Mouse (Mus musculus) forebrain, embryonic 13.5 days (tissue): Measurements from ENCODE around the gene Syne1. TPM values are rescaled to one million over a fixed set of nuclear protein-coding genes. Genes with fewer than 3 reads are reported as not detected.

Source experiments
- ATAC-seq: fragments of 200-750 bp; cut with Nextera tagmentation; 2 replicates; pipeline ENCODE4 v1.8.0; 2017
- H3K27ac ChIP-seq: fragments of 300-500 bp; sonication (generic); 2 replicates; pipeline ENCODE4 v1.5.1; 2015; ENCODE audit warnings: inconsistent platforms, mild to moderate bottlenecking, moderate library complexity
- H3K27me3 ChIP-seq: fragments of 300-500 bp; sonication (generic); 2 replicates; pipeline ENCODE4 v1.6.1; 2015; ENCODE audit warnings: mild to moderate bottlenecking, inconsistent platforms
- H3K36me3 ChIP-seq: fragments of 300-500 bp; sonication (generic); 2 replicates; pipeline ENCODE4 v1.6.1; 2015; ENCODE audit warnings: mild to moderate bottlenecking, inconsistent platforms; ENCODE audit not compliant: poor library complexity, severe bottlenecking
- H3K4me1 ChIP-seq: fragments of 300-500 bp; sonication (generic); 2 replicates; pipeline ENCODE4 v1.6.1; 2015; ENCODE audit warnings: inconsistent platforms
- H3K4me2 ChIP-seq: fragments of 300-500 bp; sonication (generic); 2 replicates; pipeline ENCODE4 v1.6.1; 2015; ENCODE audit warnings: inconsistent platforms, mild to moderate bottlenecking, moderate library complexity
- H3K4me3 ChIP-seq: fragments of 300-500 bp; sonication (generic); 2 replicates; pipeline ENCODE4 v1.5.1; 2015; ENCODE audit warnings: mild to moderate bottlenecking, inconsistent platforms
- H3K9ac ChIP-seq: fragments of 300-500 bp; sonication (generic); 2 replicates; pipeline ENCODE4 v1.6.1; 2015; ENCODE audit warnings: mild to moderate bottlenecking, inconsistent platforms
- H3K9me3 ChIP-seq: fragments of 300-500 bp; sonication (generic); replicated peaks from 2 replicates; pipeline ENCODE4 v1.6.1; 2016; ENCODE audit warnings: inconsistent platforms
- WGBS: fragments of 180-500 bp; shearing (Covaris S2); methylation state at CpG from one replicate; pipeline ENCODE4 v1.1.7; 2015; 5-methylcytosine and 5-hydroxymethylcytosine counted together
- polyA plus RNA-seq: library from polyadenylated mRNA; unstranded; fragments of >200 nt; fragmentation: Nextera tagmentation; extraction: Ambion mirVana; gene quantifications from 2 replicates; pipeline ENCODE4 v1.2.1, GENCODE M21; 2015

Syne1 gene
- polyA plus RNA-seq, 1 experiment from 2014 or later, result 2.4 TPM

DNA sequence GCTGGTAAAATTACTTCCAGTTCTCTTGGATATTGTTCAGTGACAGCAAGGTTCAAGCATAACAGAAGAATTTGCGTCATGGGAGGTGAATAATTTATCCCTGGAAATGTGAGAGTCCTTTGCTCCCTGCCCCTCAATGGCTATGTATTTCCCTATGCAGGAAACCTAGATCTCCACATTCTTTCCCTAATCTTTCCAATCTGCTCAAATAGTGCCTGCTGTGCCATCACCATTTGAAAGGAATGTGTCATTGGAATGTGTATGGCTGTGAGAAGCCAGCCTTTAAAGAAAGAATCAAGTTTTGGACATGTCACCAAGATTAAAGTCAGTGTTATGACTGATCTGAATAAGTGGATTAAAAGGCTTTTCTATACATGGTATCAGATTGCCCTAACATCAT lies 335.3 kb downstream of the Syne1 start:
- Histone ChIP-seq H3K4me1 (no peaks in the 10 kb centered on the region), H3K4me2 (no peak overlapping the region), H3K36me3 (no peaks in the 10 kb centered on the region), H3K27me3 (no peaks in the 10 kb centered on the region), H3K4me3 (no peak overlapping the region), H3K27ac (no peak overlapping the region), H3K9ac (no peak overlapping the region), H3K9me3 (no peaks in the 10 kb centered on the region)
- WGBS, result 34% methylated on average over 1 of the region's 1 CpGs
- no peak for ATAC-seq

DNA sequence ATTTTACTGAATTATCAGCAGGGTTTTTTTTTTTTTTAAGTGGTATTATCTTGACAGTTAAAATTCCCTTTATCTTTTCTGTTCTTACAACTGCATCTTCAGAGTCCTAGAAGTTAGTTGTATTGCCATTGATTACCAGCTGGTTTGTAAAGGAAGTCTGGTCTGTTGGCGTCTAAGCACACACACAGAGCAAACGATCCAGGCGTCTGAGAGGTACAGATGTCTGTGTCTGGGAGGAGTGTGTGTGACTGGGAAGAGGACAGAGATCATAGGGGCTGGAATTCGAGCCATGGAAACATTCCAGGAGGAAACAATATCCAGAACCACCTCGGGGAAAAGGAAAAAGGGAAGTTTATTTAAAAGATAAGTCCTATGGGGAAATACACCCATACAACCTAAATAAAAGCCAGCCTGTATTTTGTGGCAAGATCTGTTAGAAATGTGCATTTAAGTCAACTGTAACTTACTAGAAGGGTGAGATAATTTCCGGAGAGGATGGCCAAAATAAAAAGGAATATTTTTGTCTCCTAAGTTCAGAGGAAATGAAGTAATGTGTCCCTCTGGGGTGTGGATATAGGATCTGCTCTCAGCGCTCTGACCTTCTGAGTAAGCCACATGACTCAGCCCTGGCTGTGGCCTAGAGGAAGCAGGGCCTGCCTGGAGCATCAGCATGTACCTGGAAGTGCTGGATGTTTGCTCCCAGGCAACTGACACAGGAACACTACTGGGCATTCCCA lies 343.2 kb downstream of the Syne1 start:
- Histone ChIP-seq H3K4me3 (no peak overlapping the region), H3K27ac (no peak overlapping the region), H3K9ac (no peak overlapping the region), H3K27me3 (no peaks in the 10 kb centered on the region), H3K36me3 (no peaks in the 10 kb centered on the region), H3K4me1 (no peaks in the 10 kb centered on the region), H3K9me3 (no peaks in the 10 kb centered on the region), H3K4me2 (no peak overlapping the region)
- no peak for ATAC-seq
- 55% methylated on average over 7 of the region's 7 CpGs for WGBS

DNA sequence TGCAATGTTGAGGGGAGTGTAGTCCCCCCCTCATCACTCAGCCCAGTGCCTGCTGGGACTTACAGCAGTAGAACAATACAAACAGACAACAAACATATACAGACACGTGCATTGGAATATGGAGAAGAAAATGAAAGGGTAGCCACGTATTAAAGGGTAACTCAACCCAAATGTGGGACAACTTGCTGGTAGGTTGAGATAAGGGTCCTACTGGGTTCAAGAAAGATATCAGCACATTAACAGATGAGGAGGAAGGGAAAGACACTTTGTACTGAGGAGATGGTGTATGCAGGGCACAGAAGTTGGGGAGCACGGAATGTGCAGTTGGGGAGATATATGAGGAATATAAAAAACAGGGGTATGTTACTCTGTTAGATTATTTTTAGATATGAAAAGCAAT lies 345.3 kb downstream of the Syne1 start:
- H3K27ac ChIP-seq, result no peak overlapping the region
- no peaks in the 10 kb centered on the region for H3K9me3 ChIP-seq
- no peak overlapping the region for H3K9ac ChIP-seq
- no peak overlapping the region for H3K4me3 ChIP-seq
- H3K36me3 ChIP-seq, result no peaks in the 10 kb centered on the region
- 86% methylated on average over 3 of the region's 3 CpGs for WGBS
- no peak overlapping the region for H3K4me2 ChIP-seq
- ATAC-seq, result no peak
- H3K27me3 ChIP-seq, result no peaks in the 10 kb centered on the region
- H3K4me1 ChIP-seq, result no peaks in the 10 kb centered on the region

DNA sequence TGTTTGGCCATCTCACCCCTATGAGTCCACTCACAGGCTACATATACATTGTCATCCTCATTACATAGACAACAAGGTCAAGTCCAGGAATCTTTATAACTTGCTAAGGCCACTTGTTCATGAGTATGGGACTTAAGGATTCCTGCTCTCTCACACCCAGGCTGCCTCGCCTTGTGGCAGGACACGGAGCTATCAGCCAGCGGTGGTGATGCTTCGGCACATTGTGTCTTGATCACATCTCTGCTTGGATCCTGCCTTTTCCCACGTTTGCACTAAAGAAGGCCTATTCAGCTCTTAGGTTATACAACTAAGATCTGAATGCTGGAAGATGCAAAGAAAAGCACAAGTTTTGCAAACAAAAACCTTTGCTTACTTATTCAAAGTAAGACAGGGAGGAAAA lies 345.7 kb downstream of the Syne1 start:
- Histone ChIP-seq H3K36me3 (no peaks in the 10 kb centered on the region), H3K27ac (no peak overlapping the region), H3K9me3 (no peaks in the 10 kb centered on the region), H3K4me2 (no peak overlapping the region), H3K27me3 (no peaks in the 10 kb centered on the region), H3K4me3 (no peak overlapping the region), H3K9ac (no peak overlapping the region), H3K4me1 (no peaks in the 10 kb centered on the region)
- ATAC-seq, result no peak
- 79% methylated on average over 5 of the region's 5 CpGs for WGBS

DNA sequence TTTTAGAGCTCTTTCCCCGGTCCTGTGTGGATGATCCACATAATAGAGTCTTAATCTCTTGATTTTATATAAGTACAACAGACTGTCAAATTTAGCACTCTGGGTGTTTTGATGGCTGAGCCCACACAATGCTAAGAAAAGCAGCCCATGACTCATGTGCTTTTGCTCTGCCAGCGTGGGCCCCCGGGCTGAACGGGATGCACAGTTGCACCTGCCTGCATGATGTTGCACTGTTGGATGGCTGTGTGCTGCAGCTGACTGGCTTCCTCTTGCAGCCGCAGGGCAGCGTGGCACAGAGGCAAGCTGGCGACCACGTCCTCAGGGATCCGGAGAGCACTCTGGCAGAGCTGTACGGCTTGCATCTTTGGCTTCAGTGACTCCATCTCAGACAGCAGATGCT lies 347.4 kb downstream of the Syne1 start:
- ATAC-seq, result peak; percentile 41; the same call in 1 of the 2 replicates
- WGBS, result 77% methylated on average over 10 of the region's 10 CpGs
- Histone ChIP-seq H3K9me3 (no peaks in the 10 kb centered on the region), H3K4me1 (no peaks in the 10 kb centered on the region), H3K4me3 (no peak overlapping the region), H3K4me2 (no peak overlapping the region), H3K9ac (no peak overlapping the region), H3K27ac (no peak overlapping the region), H3K27me3 (no peaks in the 10 kb centered on the region), H3K36me3 (no peaks in the 10 kb centered on the region)

DNA sequence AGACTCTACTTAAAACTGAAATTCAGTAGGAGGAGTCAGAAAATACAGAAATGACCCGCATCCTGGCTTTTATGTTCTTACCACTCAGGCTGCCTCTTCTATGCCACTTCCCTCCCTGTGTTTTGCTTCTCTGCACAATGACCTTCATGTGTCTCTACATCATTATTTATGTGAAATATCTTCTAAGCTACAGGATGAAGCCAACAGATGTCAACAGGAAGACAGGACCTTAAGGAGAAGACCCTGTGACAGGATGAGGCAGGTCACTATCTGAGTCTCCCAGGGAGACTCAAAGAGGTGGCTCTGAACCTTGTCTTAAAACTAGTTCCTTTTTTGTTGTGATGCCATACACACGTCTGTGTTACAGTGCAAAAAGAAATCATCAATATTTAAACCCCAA lies 353.9 kb downstream of the Syne1 start:
- Histone ChIP-seq H3K9ac (no peak overlapping the region), H3K27me3 (no peaks in the 10 kb centered on the region), H3K9me3 (no peaks in the 10 kb centered on the region), H3K27ac (no peak overlapping the region), H3K4me1 (peaks cover 6% of the 10 kb centered on the region; the same call in 1 of the 2 replicates), H3K4me3 (no peak overlapping the region), H3K36me3 (no peaks in the 10 kb centered on the region), H3K4me2 (no peak overlapping the region)
- ATAC-seq, result no peak
- WGBS, result 76% methylated on average over 2 of the region's 2 CpGs

DNA sequence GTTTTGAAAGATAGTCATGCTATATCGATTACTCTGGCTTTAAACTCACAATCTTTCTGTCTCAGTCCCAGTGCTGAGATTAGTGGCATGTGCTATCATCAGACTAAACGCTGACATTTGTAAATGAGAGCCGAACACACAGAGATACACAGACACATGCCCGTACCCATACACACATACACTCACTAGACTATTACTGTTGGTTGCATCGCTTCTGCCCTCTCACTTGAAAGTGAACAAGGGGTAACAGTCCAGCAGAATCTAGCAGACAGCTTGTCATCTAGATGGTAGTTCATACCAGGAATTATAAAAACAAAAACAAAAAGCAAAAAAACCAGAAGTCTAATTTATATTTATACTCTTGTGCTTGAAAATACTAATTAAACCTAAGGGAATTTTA lies 355.0 kb downstream of the Syne1 start:
- no peaks in the 10 kb centered on the region for H3K9me3 ChIP-seq
- no peaks in the 10 kb centered on the region for H3K27me3 ChIP-seq
- H3K4me3 ChIP-seq, result no peak overlapping the region
- no peak overlapping the region for H3K9ac ChIP-seq
- no peak for ATAC-seq
- peaks cover 6% of the 10 kb centered on the region; the same call in 1 of the 2 replicates for H3K4me1 ChIP-seq
- H3K27ac ChIP-seq, result no peak overlapping the region
- no peaks in the 10 kb centered on the region for H3K36me3 ChIP-seq
- 87% methylated on average over 5 of the region's 5 CpGs for WGBS
- H3K4me2 ChIP-seq, result no peak overlapping the region

DNA sequence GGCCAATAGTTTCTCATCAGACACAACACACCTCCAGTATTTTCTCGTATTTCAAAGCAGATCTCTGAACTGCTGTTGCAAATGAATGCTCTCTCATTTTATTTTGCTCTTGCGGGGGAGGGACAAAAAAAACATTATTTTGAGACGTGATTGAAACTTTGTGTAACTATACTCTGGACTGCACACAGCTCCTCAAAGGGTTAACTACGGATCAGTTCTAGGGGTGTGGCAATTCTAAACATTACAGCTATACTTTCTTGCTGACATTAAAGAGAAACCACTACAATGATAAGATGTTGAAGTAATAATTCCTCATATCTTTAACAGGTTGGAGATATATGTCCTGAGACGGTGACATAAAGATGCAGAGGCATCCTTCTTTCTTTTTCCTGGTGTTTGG lies 356.0 kb downstream of the Syne1 start:
- no peaks in the 10 kb centered on the region for H3K9me3 ChIP-seq
- H3K36me3 ChIP-seq, result no peaks in the 10 kb centered on the region
- no peak overlapping the region for H3K4me3 ChIP-seq
- H3K4me1 ChIP-seq, result peaks cover 6% of the 10 kb centered on the region; the same call in 1 of the 2 replicates
- no peak overlapping the region for H3K27ac ChIP-seq
- ATAC-seq, result peak; percentile 12; the same call in 1 of the 2 replicates
- no peak overlapping the region for H3K9ac ChIP-seq
- 76% methylated on average over 5 of the region's 5 CpGs for WGBS
- no peak overlapping the region for H3K4me2 ChIP-seq
- no peaks in the 10 kb centered on the region for H3K27me3 ChIP-seq

DNA sequence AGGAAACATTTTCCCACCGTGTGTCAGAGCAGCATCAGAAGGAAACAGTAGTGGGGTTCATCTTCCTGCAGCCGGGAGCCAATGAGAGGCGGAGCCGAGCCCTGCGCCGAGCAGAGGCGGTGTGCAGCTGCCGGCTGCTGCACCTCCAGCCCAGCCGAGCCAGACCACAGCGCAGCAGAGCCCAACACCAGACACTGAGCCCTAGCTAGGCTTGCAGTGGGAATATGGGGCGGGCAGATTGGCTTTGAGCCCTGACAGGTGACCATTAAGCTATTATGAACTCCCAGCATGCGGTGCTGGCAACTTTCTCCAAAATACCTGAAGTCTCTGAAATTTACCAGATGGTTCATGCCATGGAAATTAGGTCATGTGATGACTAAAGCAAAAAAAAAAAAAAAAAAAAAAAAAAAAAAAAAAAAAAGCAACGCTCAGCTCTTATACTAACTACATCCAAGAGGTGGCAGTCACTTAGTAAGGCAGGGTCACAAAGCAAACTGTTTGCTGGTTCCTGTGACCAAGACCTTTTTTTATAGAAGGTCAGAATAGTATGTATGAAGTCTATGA lies 356.5 kb downstream of the Syne1 start:
- 0% methylated on average over 13 of the region's 13 CpGs for WGBS
- Histone ChIP-seq H3K4me3 (peak overlapping the region; percentile 44), H3K9me3 (no peaks in the 10 kb centered on the region), H3K27me3 (no peaks in the 10 kb centered on the region), H3K9ac (peak overlapping the region; percentile 64), H3K27ac (peak overlapping the region; percentile 63), H3K36me3 (no peaks in the 10 kb centered on the region), H3K4me1 (peaks cover 6% of the 10 kb centered on the region; the same call in 1 of the 2 replicates), H3K4me2 (peak overlapping the region; percentile 75)
- ATAC-seq, result peak; percentile 99

DNA sequence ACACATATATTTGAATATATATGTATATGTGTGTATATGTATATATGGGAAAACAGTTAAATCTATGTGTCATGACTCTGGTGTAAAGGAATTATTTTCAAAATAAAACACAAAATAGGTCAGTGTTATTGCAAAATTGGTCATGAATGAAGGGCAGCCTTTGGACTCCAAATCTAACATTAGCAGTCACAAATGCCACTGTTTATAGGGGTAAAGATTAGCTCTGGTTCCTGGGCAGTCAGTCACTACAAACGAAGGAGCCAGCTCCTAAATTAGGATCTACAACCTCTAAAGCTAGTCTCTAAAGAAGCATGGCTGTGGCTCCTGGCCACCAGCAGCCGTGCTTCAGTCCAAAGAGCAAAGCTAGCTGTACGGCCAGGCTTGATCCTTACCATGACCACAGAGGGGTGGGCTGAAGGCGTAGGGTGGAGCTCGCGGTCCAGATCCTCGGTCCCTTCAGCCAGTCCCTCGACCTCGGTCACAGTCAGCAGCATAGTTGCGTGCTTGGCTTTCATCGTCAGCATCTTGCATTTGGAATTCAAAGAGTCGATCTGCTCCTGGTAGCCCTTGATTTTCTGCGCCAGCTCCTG lies 357.1 kb downstream of the Syne1 start:
- H3K4me2 ChIP-seq, result peak overlapping the region; percentile 75
- no peaks in the 10 kb centered on the region for H3K36me3 ChIP-seq
- WGBS, result 2% methylated on average over 13 of the region's 13 CpGs
- no peaks in the 10 kb centered on the region for H3K27me3 ChIP-seq
- no peaks in the 10 kb centered on the region for H3K9me3 ChIP-seq
- H3K4me3 ChIP-seq, result peak overlapping the region; percentile 44
- H3K4me1 ChIP-seq, result peaks cover 6% of the 10 kb centered on the region; the same call in 1 of the 2 replicates
- H3K9ac ChIP-seq, result peak overlapping the region; percentile 64
- ATAC-seq, result peak; percentile 85
- H3K27ac ChIP-seq, result peak overlapping the region; percentile 63

DNA sequence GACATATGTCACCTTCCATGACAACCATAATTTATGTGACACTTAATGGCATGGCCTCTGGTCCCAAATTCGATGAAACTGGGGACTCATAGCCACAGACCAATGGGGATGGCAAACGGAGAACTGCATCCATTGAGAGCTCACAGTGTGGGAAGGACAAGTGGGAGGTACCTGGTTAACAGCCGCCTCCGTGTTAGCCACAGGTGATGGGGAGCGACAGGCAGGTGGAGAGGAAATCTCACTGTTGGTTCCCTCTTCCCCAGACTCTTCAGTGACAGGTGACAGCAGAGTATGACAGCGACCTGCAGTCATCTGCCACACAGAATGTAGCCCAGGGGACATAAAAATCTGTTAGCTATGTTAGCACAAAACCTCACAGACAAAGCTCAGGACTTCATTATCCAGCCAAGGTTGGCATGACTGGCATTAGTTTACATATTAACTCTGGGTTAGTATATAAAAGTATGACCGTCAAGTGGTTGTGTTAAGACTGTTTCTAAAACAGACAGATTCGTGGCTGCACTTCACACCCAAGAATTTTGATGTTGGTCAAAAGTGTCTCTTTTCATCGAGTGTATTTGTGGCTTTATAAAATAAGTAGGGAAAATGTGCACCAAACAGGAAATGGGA lies 358.3 kb downstream of the Syne1 start:
- Histone ChIP-seq H3K36me3 (no peaks in the 10 kb centered on the region), H3K27me3 (no peaks in the 10 kb centered on the region)
- no peak for ATAC-seq

DNA sequence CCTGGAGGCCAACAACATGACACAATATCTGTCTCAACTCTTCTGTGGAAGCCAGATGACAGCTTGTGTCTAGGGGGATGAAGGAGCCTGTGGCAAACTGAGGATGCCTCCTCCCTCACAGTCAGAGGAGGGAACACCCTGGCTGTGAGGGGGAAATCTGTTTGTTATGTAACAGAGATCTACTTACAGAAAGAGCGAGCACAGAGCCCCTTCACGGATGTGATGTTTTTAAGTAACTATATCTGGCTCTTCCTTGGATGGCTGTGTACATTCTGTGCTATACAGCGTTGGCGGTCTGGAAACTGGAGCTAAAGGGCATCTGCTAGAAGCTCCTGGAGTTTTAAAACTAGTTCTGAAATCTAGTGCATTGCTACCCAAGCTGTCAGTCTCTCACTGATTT lies 360.5 kb downstream of the Syne1 start:
- no peak overlapping the region for H3K9ac ChIP-seq
- no peak overlapping the region for H3K4me3 ChIP-seq
- H3K27me3 ChIP-seq, result no peaks in the 10 kb centered on the region
- peaks cover 6% of the 10 kb centered on the region; the same call in 1 of the 2 replicates for H3K4me1 ChIP-seq
- no peak overlapping the region for H3K27ac ChIP-seq
- WGBS, result 85% methylated on average over 4 of the region's 4 CpGs
- no peak overlapping the region for H3K4me2 ChIP-seq
- H3K36me3 ChIP-seq, result no peaks in the 10 kb centered on the region
- no peaks in the 10 kb centered on the region for H3K9me3 ChIP-seq
- ATAC-seq, result no peak

More for the DNA sequence above, 358.3 kb downstream of the Syne1 start:
- Histone ChIP-seq H3K4me2 (no peak overlapping the region), H3K27ac (no peak overlapping the region), H3K4me3 (no peak overlapping the region), H3K4me1 (peaks cover 6% of the 10 kb centered on the region; the same call in 1 of the 2 replicates), H3K9ac (no peak overlapping the region), H3K9me3 (no peaks in the 10 kb centered on the region)
- WGBS, result 82% methylated on average over 9 of the region's 9 CpGs
